Mouse (Mus musculus) lung, embryonic 14.5 days (tissue): ENCODE results near the gene Gpr141. TPM values are rescaled to one million over a fixed set of nuclear protein-coding genes. Genes with fewer than 3 reads are reported as not detected.

Experiments
- ATAC-seq: fragments of 200-750 bp; cut with Nextera tagmentation; 2 replicates; pipeline ENCODE4 v1.8.0; 2017; ENCODE audit warnings: mild to moderate bottlenecking, moderate TSS enrichment, moderate library complexity; ENCODE audit not compliant: insufficient read depth
- DNase-seq: peaks from one replicate; pipeline ENCODE4 v3.0.0-alpha.2; 2015
- H3K27ac ChIP-seq: fragments of 300-500 bp; sonication (generic); 2 replicates; pipeline ENCODE4 v1.5.1; 2014; ENCODE audit warnings: low read depth, mild to moderate bottlenecking, moderate library complexity
- H3K27me3 ChIP-seq: fragments of 300-500 bp; sonication (generic); 2 replicates; pipeline ENCODE4 v1.6.1; 2014; ENCODE audit warnings: low read length, control low read depth; ENCODE audit not compliant: insufficient read depth
- H3K36me3 ChIP-seq: fragments of 300-500 bp; sonication (generic); 2 replicates; pipeline ENCODE4 v1.6.1; 2014; ENCODE audit warnings: control low read depth; ENCODE audit not compliant: insufficient read depth
- H3K4me1 ChIP-seq: fragments of 300-500 bp; sonication (generic); 2 replicates; pipeline ENCODE4 v1.6.1; 2014; ENCODE audit warnings: antibody characterized with exemption, control low read depth; ENCODE audit not compliant: insufficient read depth
- H3K4me2 ChIP-seq: fragments of 300-500 bp; sonication (generic); 2 replicates; pipeline ENCODE4 v1.6.1; 2014; ENCODE audit warnings: mild to moderate bottlenecking
- H3K4me3 ChIP-seq: fragments of 300-500 bp; sonication (generic); 2 replicates; pipeline ENCODE4 v1.5.1; 2014; ENCODE audit warnings: low read depth, low read length
- H3K9ac ChIP-seq: fragments of 300-500 bp; sonication (generic); 2 replicates; pipeline ENCODE4 v1.6.1; 2014
- H3K9me3 ChIP-seq: fragments of 300-500 bp; sonication (generic); 2 replicates; pipeline ENCODE4 v1.6.1; 2016; ENCODE audit warnings: low read depth, low read length, control low read depth
- CTCF ChIP-seq: IDR thresholded peaks from 2 replicates; pipeline ENCODE4 v1.5.1; 2016; ENCODE audit warnings: antibody characterized with exemption, low read depth
- WGBS: fragments of 180-500 bp; shearing (Covaris S2); extraction: QIAGEN DNeasy Blood & Tissue Kit; methylation state at CpG from one replicate; pipeline ENCODE4 v1.1.7; 2014; 5-methylcytosine and 5-hydroxymethylcytosine counted together
- polyA plus RNA-seq: library from polyadenylated mRNA; unstranded; fragments of >200 nt; fragmentation: Nextera tagmentation; extraction: Ambion mirVana; gene quantifications from 2 replicates; pipeline ENCODE4 v1.2.1, GENCODE M21; 2014

The Gpr141 gene
- polyA plus RNA-seq, 1 experiment from 2014 or later = 0.64 TPM

DNA sequence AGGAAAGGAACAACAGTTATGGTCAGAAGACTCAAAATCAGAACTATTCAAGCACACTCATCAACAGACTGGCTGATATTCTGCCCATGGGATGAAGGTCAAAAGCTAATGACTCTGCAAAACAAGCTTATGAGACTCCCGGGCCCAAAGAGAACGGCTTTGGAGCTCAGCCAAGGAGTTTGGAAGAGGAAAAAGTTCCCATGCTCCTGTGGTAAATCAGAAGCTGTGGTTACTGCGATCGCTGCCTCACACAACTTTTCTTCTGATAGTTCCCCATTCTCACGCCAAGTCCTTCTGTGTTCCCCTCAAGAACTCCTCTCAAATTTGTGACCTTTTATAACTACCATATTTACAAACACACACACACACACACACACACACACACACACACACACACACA, 105.1 kb downstream of the Gpr141 start:
- H3K4me3 ChIP-seq = no peak overlapping the region
- WGBS = 42% methylated on average over 5 of the region's 5 CpGs
- H3K4me1 ChIP-seq = no peaks in the 10 kb centered on the region
- H3K4me2 ChIP-seq = no peak overlapping the region
- H3K27ac ChIP-seq = peak overlapping the region; percentile 63; the same call in 1 of the 2 replicates
- no peak for TF ChIP-seq CTCF
- H3K27me3 ChIP-seq = no peaks in the 10 kb centered on the region
- no peak overlapping the region for H3K9ac ChIP-seq
- H3K36me3 ChIP-seq = no peaks in the 10 kb centered on the region
- ATAC-seq (peak; percentile 65), DNase-seq (peak; percentile 91)
- no peaks in the 10 kb centered on the region for H3K9me3 ChIP-seq

GRCm38 (mm10) chr13:19717201-19717600, 106.9 kb downstream of the Gpr141 start:
- no peaks in the 10 kb centered on the region for H3K4me1 ChIP-seq
- no peak overlapping the region for H3K4me3 ChIP-seq
- no peak for TF ChIP-seq CTCF
- no peaks in the 10 kb centered on the region for H3K27me3 ChIP-seq
- peak; percentile 27 for DNase-seq
- no peaks in the 10 kb centered on the region for H3K9me3 ChIP-seq
- H3K36me3 ChIP-seq = no peaks in the 10 kb centered on the region
- no peak overlapping the region for H3K9ac ChIP-seq
- H3K27ac ChIP-seq = no peak overlapping the region
- 75% methylated on average over 2 of the region's 2 CpGs for WGBS
- no peak for ATAC-seq
- no peak overlapping the region for H3K4me2 ChIP-seq

- peaks cover 5% of the 10 kb centered on the region; the same call in 1 of the 2 replicates for H3K4me1 ChIP-seq
- H3K27me3 ChIP-seq = no peaks in the 10 kb centered on the region
- H3K9me3 ChIP-seq = no peaks in the 10 kb centered on the region
- no peak overlapping the region for H3K4me2 ChIP-seq
- ATAC-seq = no peak
- no peak overlapping the region for H3K9ac ChIP-seq
- no peak overlapping the region for H3K4me3 ChIP-seq
- no peak overlapping the region for H3K27ac ChIP-seq
- 56% methylated on average over 4 of the region's 4 CpGs for WGBS
- no peak for TF ChIP-seq CTCF
- no peak for DNase-seq
- no peaks in the 10 kb centered on the region for H3K36me3 ChIP-seq
Measured at GRCm38 (mm10) chr13:19703806-19704205, 120.3 kb downstream of the Gpr141 start.

- Histone ChIP-seq H3K27ac (no peak overlapping the region), H3K4me3 (no peak overlapping the region), H3K9me3 (no peaks in the 10 kb centered on the region), H3K9ac (no peak overlapping the region), H3K4me1 (peaks cover 5% of the 10 kb centered on the region; the same call in 1 of the 2 replicates), H3K36me3 (no peaks in the 10 kb centered on the region), H3K27me3 (no peaks in the 10 kb centered on the region), H3K4me2 (no peak overlapping the region)
- TF ChIP-seq CTCF = no peak
- no peak for ATAC-seq
- WGBS = 68% methylated on average over 11 of the region's 11 CpGs
- peak; percentile 21 for DNase-seq
Measured at GRCm38 (mm10) chr13:19701443-19702078, 122.5 kb downstream of the Gpr141 start.

- Histone ChIP-seq H3K9me3 (no peaks in the 10 kb centered on the region), H3K4me1 (peaks cover 5% of the 10 kb centered on the region; the same call in 1 of the 2 replicates), H3K27ac (no peak overlapping the region), H3K4me3 (no peak overlapping the region), H3K27me3 (no peaks in the 10 kb centered on the region), H3K36me3 (no peaks in the 10 kb centered on the region), H3K4me2 (no peak overlapping the region), H3K9ac (no peak overlapping the region)
- DNase-seq = peak; percentile 12
- ATAC-seq = peak; percentile 52; the same call in 1 of the 2 replicates
- TF ChIP-seq CTCF = no peak
- WGBS = 74% methylated on average over 4 of the region's 4 CpGs
Measured at GRCm38 (mm10) chr13:19700733-19701442, 123.2 kb downstream of the Gpr141 start.

Other genes with a start within 250 kb of the Gpr141 start
- 20.1 and 21.8 TPM in 2 replicates for gene Epdr1, start 204.3 kb downstream of the Gpr141 start, polyA plus RNA-seq
- 0.18 and 0.32 TPM in 2 replicates for gene Sfrp4, start 201.2 kb downstream of the Gpr141 start, polyA plus RNA-seq
- gene Nme8, start 126.5 kb downstream of the Gpr141 start, polyA plus RNA-seq = not detected in 2 replicates